Comparison of ENCODE assay signal across 8 mouse cellular contexts in genomic region chr10:80985970-80986701, GRCm38 (mm10). TPM values are rescaled to one million over a fixed set of nuclear protein-coding genes. Genes with fewer than 3 reads are reported as not detected.
DNase-seq lines count a peak whose midpoint lies in the region; ATAC-seq and TF ChIP-seq lines count a peak whose summit lies in the region.

No protein-coding gene starts in this region.

- H3K9ac ChIP-seq in kidney, embryonic 14.5 days (ENCODE audit: low read depth, low read length) = peak overlapping the region; percentile 24; the same call in 1 of the 2 replicates
- H3K9ac ChIP-seq in midbrain, embryonic 14.5 days (replicated peaks; ENCODE audit: low read length) = peak overlapping the region; percentile 23; the same call in 1 of the 2 replicates

- no peak for TF ChIP-seq POLR2A in bone marrow macrophage, adult 2 months (IDR thresholded peaks at IDR 0.05; ENCODE audit: borderline replicate concordance, low read depth, low read length)

- H3K4me3 ChIP-seq in kidney, embryonic 14.5 days (ENCODE audit: low read length) = peak overlapping the region; percentile 24
- peak overlapping the region; percentile 56 for H3K4me3 ChIP-seq in bone marrow macrophage, adult 2 months (ENCODE audit: insufficient read depth, low read length)
- H3K4me3 ChIP-seq in midbrain, embryonic 14.5 days (replicated peaks; ENCODE audit: low read depth, low read length) = peak overlapping the region; percentile 13; the same call in 1 of the 2 replicates

- H3K27me3 ChIP-seq in kidney, embryonic 14.5 days (ENCODE audit: control insufficient read depth, insufficient read depth, low read length) = peaks cover 25% of the 10 kb centered on the region
- H3K27me3 ChIP-seq in midbrain, embryonic 14.5 days (ENCODE audit: control insufficient read depth, insufficient read depth, low read length) = peaks cover 23% of the 10 kb centered on the region

- ATAC-seq in kidney, embryonic 14.5 days (ENCODE audit: low FRiP score, low TSS enrichment) = no peak
- ATAC-seq in midbrain, embryonic 14.5 days (ENCODE audit: low FRiP score, low TSS enrichment) = no peak

- DNase-seq in kidney, adult 18-20 months = no peak
- DNase-seq in induced T-regulatory cell, adult 2 months (ENCODE audit: low read depth) = peak; percentile 83
- DNase-seq in midbrain, embryonic 14.5 days = no peak
- no peak for DNase-seq in frontal cortex, postnatal 25 days (ENCODE audit: low spot score in 2 of 2)
- no peak for DNase-seq in cerebellum, postnatal 4 days (ENCODE audit: low spot score in 2 of 2)
- no peak for DNase-seq in layer of hippocampus, postnatal 36 days

- no peaks in the 10 kb centered on the region for H3K36me3 ChIP-seq in kidney, embryonic 14.5 days (ENCODE audit: control insufficient read depth, insufficient read depth, low read length)
- no peaks in the 10 kb centered on the region for H3K36me3 ChIP-seq in midbrain, embryonic 14.5 days (ENCODE audit: control insufficient read depth, insufficient read depth, low read length)

- no peak overlapping the region for H3K27ac ChIP-seq in kidney, embryonic 14.5 days (ENCODE audit: low read depth, low read length)
- H3K27ac ChIP-seq in bone marrow macrophage, adult 2 months (ENCODE audit: insufficient read depth, low read depth, low read length) = no peak overlapping the region
- no peak overlapping the region for H3K27ac ChIP-seq in midbrain, embryonic 14.5 days (replicated peaks; ENCODE audit: low read depth, low read length)

- H3K9me3 ChIP-seq in kidney, embryonic 14.5 days (ENCODE audit: control insufficient read depth, low read length) = no peaks in the 10 kb centered on the region
- H3K9me3 ChIP-seq in midbrain, embryonic 14.5 days (ENCODE audit: control insufficient read depth, low read length) = no peaks in the 10 kb centered on the region

- WGBS in kidney, embryonic 14.5 days = 29% methylated on average over 13 of the region's 13 CpGs
- 35% methylated on average over 13 of the region's 13 CpGs for WGBS in midbrain, embryonic 14.5 days

- TF ChIP-seq CTCF in bone marrow macrophage, adult 2 months (IDR thresholded peaks at IDR 0.05; ENCODE audit: low read depth, low read length) = no peak

- peaks cover 12% of the 10 kb centered on the region for H3K4me1 ChIP-seq in kidney, embryonic 14.5 days (ENCODE audit: control insufficient read depth, insufficient read depth, low read length)
- H3K4me1 ChIP-seq in bone marrow macrophage, adult 2 months (ENCODE audit: control insufficient read depth, insufficient read depth, low read length) = peaks cover 36% of the 10 kb centered on the region
- H3K4me1 ChIP-seq in midbrain, embryonic 14.5 days (ENCODE audit: control insufficient read depth, insufficient read depth, low read length) = 0 out of 2 replicates have a peak, but pooled peaks cover 3% of the 10 kb centered on the region

- H3K4me2 ChIP-seq in kidney, embryonic 14.5 days (replicated peaks; ENCODE audit: low read depth, low read length) = peak overlapping the region; percentile 52
- peak overlapping the region; percentile 43 for H3K4me2 ChIP-seq in midbrain, embryonic 14.5 days (ENCODE audit: low read length)

RNA-seq across cellular contexts. Expression of gene Gng7, which starts 28.6 kb away (rescaled TPM):
- 2.2 and 4.8 TPM in 2 replicates for polyA plus RNA-seq in kidney, embryonic 14.5 days (2014; fragmentation: Nextera tagmentation; extraction: Ambion mirVana)
- 3.5 and 4.6 TPM in 2 replicates for polyA plus RNA-seq in bone marrow macrophage, adult 2 months (2012; ENCODE audit: insufficient read depth, insufficient read length, missing spikeins)
- 11.5 and 11.6 TPM in 2 replicates for polyA plus RNA-seq in midbrain, embryonic 14.5 days (2014; fragmentation: Nextera tagmentation; extraction: Ambion mirVana)
- 100 to 1,000 TPM; 161 to 175 TPM for total RNA-seq in layer of hippocampus, postnatal 36 days (2021)

RNA-seq across cellular contexts. Expression of gene Diras1, which starts 39.3 kb away (rescaled TPM):
- polyA plus RNA-seq in kidney, embryonic 14.5 days (2014; fragmentation: Nextera tagmentation; extraction: Ambion mirVana) = 0.37 TPM in 1 of 2 replicates, not detected in the other
- not detected in 2 replicates for polyA plus RNA-seq in bone marrow macrophage, adult 2 months (2012; ENCODE audit: insufficient read depth, insufficient read length, missing spikeins)
- 24.0 and 55.4 TPM in 2 replicates for polyA plus RNA-seq in midbrain, embryonic 14.5 days (2014; fragmentation: Nextera tagmentation; extraction: Ambion mirVana)
- total RNA-seq in layer of hippocampus, postnatal 36 days (2021) = 10 to 100 TPM; 96.5 to 98.1 TPM

RNA-seq across cellular contexts. Expression of gene Slc39a3, which starts 51.1 kb away (rescaled TPM):
- 6.4 and 9.1 TPM in 2 replicates for polyA plus RNA-seq in kidney, embryonic 14.5 days (2014; fragmentation: Nextera tagmentation; extraction: Ambion mirVana)
- polyA plus RNA-seq in bone marrow macrophage, adult 2 months (2012; ENCODE audit: insufficient read depth, insufficient read length, missing spikeins) = 14.0 and 14.5 TPM in 2 replicates
- polyA plus RNA-seq in midbrain, embryonic 14.5 days (2014; fragmentation: Nextera tagmentation; extraction: Ambion mirVana) = 32.4 and 34.9 TPM in 2 replicates
- total RNA-seq in layer of hippocampus, postnatal 36 days (2021) = 10 to 100 TPM; 69.6 to 71.4 TPM

RNA-seq across cellular contexts. Expression of gene Gadd45b, which starts 56.3 kb away (rescaled TPM):
- polyA plus RNA-seq in kidney, embryonic 14.5 days (2014; fragmentation: Nextera tagmentation; extraction: Ambion mirVana) = 16.1 and 16.3 TPM in 2 replicates
- 15.8 and 20.9 TPM in 2 replicates for polyA plus RNA-seq in bone marrow macrophage, adult 2 months (2012; ENCODE audit: insufficient read depth, insufficient read length, missing spikeins)
- 4.3 and 8.0 TPM in 2 replicates for polyA plus RNA-seq in midbrain, embryonic 14.5 days (2014; fragmentation: Nextera tagmentation; extraction: Ambion mirVana)
- total RNA-seq in layer of hippocampus, postnatal 36 days (2021) = 10 to 100 TPM; 17.7 to 19.1 TPM

Comparison
In these comparisons a context has a peak if more than half of its experiments do, and no peak if none do; other contexts are left out.
1. RNA of gene Diras1, which starts 39.3 kb away (polyA plus RNA-seq): 24.0 to 55.4 TPM in midbrain, embryonic 14.5 days; 0.37 TPM in kidney, embryonic 14.5 days and not detected in bone marrow macrophage, adult 2 months; every median in the first group is over 10 times any median in the second.
2. Peak in every context shown above with its lines, with median percentiles within 50 percentile points of each other: H3K4me3 ChIP-seq.